In the genomic region with DNA sequence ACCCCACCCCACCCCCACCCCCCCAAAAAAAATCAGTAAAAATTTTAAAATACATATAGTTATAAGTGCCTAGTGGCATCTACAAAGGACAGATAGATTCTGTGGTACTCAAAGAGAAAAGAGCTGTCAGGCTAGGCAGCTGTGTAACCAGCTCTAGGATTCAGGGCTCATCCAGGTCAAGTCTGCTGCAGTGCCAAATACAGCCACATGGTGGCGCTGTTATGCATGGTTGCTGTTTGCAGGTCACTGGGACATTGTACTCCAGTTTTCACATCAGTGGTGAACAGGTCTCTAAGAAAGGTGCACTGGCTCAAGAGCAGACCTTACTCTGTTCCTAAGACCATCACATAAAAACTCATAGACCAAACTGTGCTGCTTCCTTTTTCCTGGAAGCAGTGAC, we compare ENCODE assay signal across 8 mouse cellular contexts. TPM values are rescaled to one million over a fixed set of nuclear protein-coding genes. Genes with fewer than 3 reads are reported as not detected.
DNase-seq lines count a peak whose midpoint lies in the region; ATAC-seq lines count a peak whose summit lies in the region.

No protein-coding gene starts in this region.

- 0 out of 2 replicates have a peak, but pooled peaks have one; percentile 3 for ATAC-seq in embryonic facial prominence, embryonic 13.5 days (ENCODE audit: insufficient number of reproducible peaks, insufficient read depth, low FRiP score, low TSS enrichment, low read depth)
- ATAC-seq in liver, embryonic 12.5 days: peak; percentile 47

- H3K36me3 ChIP-seq in embryonic facial prominence, embryonic 13.5 days: peaks cover 41% of the 10 kb centered on the region
- peaks cover 35% of the 10 kb centered on the region for H3K36me3 ChIP-seq in heart, embryonic 10.5 days
- H3K36me3 ChIP-seq in liver, embryonic 12.5 days: peaks cover 57% of the 10 kb centered on the region
- H3K36me3 ChIP-seq in splenic B cell, adult 2 months (ENCODE audit: control insufficient read depth, insufficient read depth, low read length, poor library complexity, severe bottlenecking): peaks cover 20% of the 10 kb centered on the region

- DNase-seq in B cell, adult 2 months: peak; percentile 95
- peak; percentile 82 to 88 for DNase-seq in adrenal gland, postnatal 4 days (ENCODE audit: low spot score in 2 of 2)
- peak; percentile 91 for DNase-seq in heart, embryonic 10.5 days (ENCODE audit: low spot score)
- DNase-seq in kidney, postnatal 10 days: peak; percentile 96
- DNase-seq in natural killer cell, adult 2 months (ENCODE audit: low spot score in 2 of 2): peak; percentile 71 to 88
- DNase-seq in splenic B cell, adult 2 months (ENCODE audit: low read depth, low spot score): peak; percentile 92

- H3K4me2 ChIP-seq in embryonic facial prominence, embryonic 13.5 days: no peak overlapping the region
- no peak overlapping the region for H3K4me2 ChIP-seq in liver, embryonic 12.5 days

- no peak overlapping the region for H3K27ac ChIP-seq in embryonic facial prominence, embryonic 13.5 days
- H3K27ac ChIP-seq in heart, embryonic 10.5 days: peak overlapping the region; percentile 9; the same call in 1 of the 2 replicates
- H3K27ac ChIP-seq in liver, embryonic 12.5 days: no peak overlapping the region

- no peak overlapping the region for H3K9ac ChIP-seq in embryonic facial prominence, embryonic 13.5 days
- H3K9ac ChIP-seq in liver, embryonic 12.5 days: no peak overlapping the region

- no peaks in the 10 kb centered on the region for H3K9me3 ChIP-seq in embryonic facial prominence, embryonic 13.5 days
- no peaks in the 10 kb centered on the region for H3K9me3 ChIP-seq in heart, embryonic 10.5 days
- no peaks in the 10 kb centered on the region for H3K9me3 ChIP-seq in liver, embryonic 12.5 days (replicated peaks)

- peaks cover 5% of the 10 kb centered on the region for H3K4me1 ChIP-seq in embryonic facial prominence, embryonic 13.5 days
- peaks cover 40% of the 10 kb centered on the region for H3K4me1 ChIP-seq in heart, embryonic 10.5 days
- H3K4me1 ChIP-seq in liver, embryonic 12.5 days: peaks cover 49% of the 10 kb centered on the region

- H3K4me3 ChIP-seq in embryonic facial prominence, embryonic 13.5 days: no peak overlapping the region
- H3K4me3 ChIP-seq in heart, embryonic 10.5 days: no peak overlapping the region
- no peak overlapping the region for H3K4me3 ChIP-seq in liver, embryonic 12.5 days

- H3K27me3 ChIP-seq in embryonic facial prominence, embryonic 13.5 days: no peaks in the 10 kb centered on the region
- H3K27me3 ChIP-seq in heart, embryonic 10.5 days (ENCODE audit: insufficient read depth, poor library complexity, severe bottlenecking): no peaks in the 10 kb centered on the region
- no peaks in the 10 kb centered on the region for H3K27me3 ChIP-seq in liver, embryonic 12.5 days (replicated peaks)
- no peaks in the 10 kb centered on the region for H3K27me3 ChIP-seq in splenic B cell, adult 2 months (ENCODE audit: control insufficient read depth, insufficient read depth, low read length, poor library complexity, severe bottlenecking)

- 0% methylated on average over 1 of the region's 1 CpGs for WGBS in embryonic facial prominence, embryonic 13.5 days
- WGBS in heart, embryonic 10.5 days: 0% methylated on average over 1 of the region's 1 CpGs
- WGBS in liver, embryonic 12.5 days (ENCODE audit: insufficient replicate concordance): 0% methylated on average over 1 of the region's 1 CpGs

RNA-seq across cellular contexts. Expression of gene Sh2d4b, which starts 24.6 kb away (rescaled TPM):
- total RNA-seq in adrenal gland, postnatal 4 days (2021): 1 to 10 TPM; 3.4 to 3.6 TPM
- 0.74 and 0.96 TPM in 2 replicates for polyA plus RNA-seq in embryonic facial prominence, embryonic 13.5 days (2015; fragmentation: Nextera tagmentation; extraction: Ambion mirVana)
- polyA plus RNA-seq in heart, embryonic 10.5 days (2016; fragmentation: Nextera tagmentation; extraction: Ambion mirVana): 0.14 and 0.41 TPM in 2 replicates
- polyA plus RNA-seq in liver, embryonic 12.5 days (2016; fragmentation: Nextera tagmentation; extraction: Ambion mirVana): 0.16 and 0.20 TPM in 2 replicates

RNA-seq across cellular contexts. Expression of gene Tspan14, which starts 49.0 kb away (rescaled TPM):
- 10 to 100 TPM; 54.0 to 57.9 TPM for total RNA-seq in adrenal gland, postnatal 4 days (2021)
- polyA plus RNA-seq in embryonic facial prominence, embryonic 13.5 days (2015; fragmentation: Nextera tagmentation; extraction: Ambion mirVana): 87.6 and 91.1 TPM in 2 replicates
- polyA plus RNA-seq in heart, embryonic 10.5 days (2016; fragmentation: Nextera tagmentation; extraction: Ambion mirVana): 42.3 and 58.6 TPM in 2 replicates
- 44.5 and 44.6 TPM in 2 replicates for polyA plus RNA-seq in liver, embryonic 12.5 days (2016; fragmentation: Nextera tagmentation; extraction: Ambion mirVana)
